ENCODE assay signal across 8 mouse cellular contexts in genomic region chr1:172357550-172357949, GRCm38 (mm10). TPM values are rescaled to one million over a fixed set of nuclear protein-coding genes. Genes with fewer than 3 reads are reported as not detected.
A peak's percentile ranks its signal among the peaks of the same experiment; 100 is the strongest.
DNase-seq lines count a peak whose midpoint lies in the region; ATAC-seq and TF ChIP-seq lines count a peak whose summit lies in the region.

No protein-coding gene starts in this region.

- H3K9me3 ChIP-seq in hindbrain, embryonic 13.5 days, result no peaks in the 10 kb centered on the region
- no peaks in the 10 kb centered on the region for H3K9me3 ChIP-seq in lung, embryonic 14.5 days (ENCODE audit: low read depth, low read length)

- peak; percentile 63; the same call in 1 of the 2 replicates for ATAC-seq in hindbrain, embryonic 13.5 days (ENCODE audit: low FRiP score)
- peak; percentile 35; the same call in 1 of the 2 replicates for ATAC-seq in lung, embryonic 14.5 days (ENCODE audit: insufficient read depth)

- peak; percentile 62 to 73 for DNase-seq in adrenal gland, adult 18-20 months (ENCODE audit: low spot score in 2 of 2)
- no peak for DNase-seq in adrenal gland, postnatal 4 days (ENCODE audit: low spot score in 2 of 2)
- peak; percentile 62 for DNase-seq in A20 (ENCODE audit: low read depth, low spot score)
- peak; percentile 75 for DNase-seq in lung, embryonic 14.5 days
- DNase-seq in right cerebral cortex, postnatal 14 days, result peak; percentile 51

- no peak overlapping the region for H3K4me2 ChIP-seq in hindbrain, embryonic 13.5 days
- H3K4me2 ChIP-seq in lung, embryonic 14.5 days, result no peak overlapping the region

- H3K36me3 ChIP-seq in hindbrain, embryonic 13.5 days, result no peaks in the 10 kb centered on the region
- H3K36me3 ChIP-seq in lung, embryonic 14.5 days (ENCODE audit: insufficient read depth), result no peaks in the 10 kb centered on the region

- H3K4me3 ChIP-seq in bone marrow macrophage, adult 2 months (ENCODE audit: insufficient read depth, low read length), result no peak overlapping the region
- H3K4me3 ChIP-seq in embryonic fibroblast, embryonic 13.5 days (ENCODE audit: insufficient read depth, low read length), result no peak overlapping the region
- no peak overlapping the region for H3K4me3 ChIP-seq in hindbrain, embryonic 13.5 days
- H3K4me3 ChIP-seq in lung, embryonic 14.5 days (ENCODE audit: low read depth, low read length), result no peak overlapping the region

- H3K27ac ChIP-seq in bone marrow macrophage, adult 2 months (ENCODE audit: insufficient read depth, low read depth, low read length), result no peak overlapping the region
- no peak overlapping the region for H3K27ac ChIP-seq in embryonic fibroblast, embryonic 13.5 days (ENCODE audit: insufficient read depth, low read length)
- H3K27ac ChIP-seq in hindbrain, embryonic 13.5 days, result no peak overlapping the region
- no peak overlapping the region for H3K27ac ChIP-seq in lung, embryonic 14.5 days (ENCODE audit: low read depth)

- 3% methylated on average over 1 of the region's 1 CpGs for WGBS in hindbrain, embryonic 13.5 days
- WGBS in lung, embryonic 14.5 days, result 4% methylated on average over 1 of the region's 1 CpGs

- H3K4me1 ChIP-seq in bone marrow macrophage, adult 2 months (ENCODE audit: control insufficient read depth, insufficient read depth, low read length), result peaks cover 9% of the 10 kb centered on the region
- H3K4me1 ChIP-seq in embryonic fibroblast, embryonic 13.5 days (ENCODE audit: control insufficient read depth, insufficient read depth, low read length), result no peaks in the 10 kb centered on the region
- peaks cover 49% of the 10 kb centered on the region for H3K4me1 ChIP-seq in hindbrain, embryonic 13.5 days (replicated peaks)
- no peaks in the 10 kb centered on the region for H3K4me1 ChIP-seq in lung, embryonic 14.5 days (ENCODE audit: insufficient read depth)

- TF ChIP-seq CTCF in bone marrow macrophage, adult 2 months (IDR thresholded peaks at IDR 0.05; ENCODE audit: low read depth, low read length), result peak; percentile 89
- peak; percentile 74; the same call in 1 of the 2 replicates for TF ChIP-seq CTCF in embryonic fibroblast, embryonic 13.5 days (IDR thresholded peaks at IDR 0.05; ENCODE audit: borderline replicate concordance, insufficient read depth, low read length)
- peak; percentile 90 for TF ChIP-seq CTCF in lung, embryonic 14.5 days (IDR thresholded peaks at IDR 0.05; ENCODE audit: low read depth)

- no peak for TF ChIP-seq POLR2A in bone marrow macrophage, adult 2 months (IDR thresholded peaks at IDR 0.05; ENCODE audit: borderline replicate concordance, low read depth, low read length)
- TF ChIP-seq POLR2A in embryonic fibroblast, embryonic 13.5 days (IDR thresholded peaks at IDR 0.05; ENCODE audit: low read depth, low read length), result no peak

- H3K9ac ChIP-seq in hindbrain, embryonic 13.5 days, result no peak overlapping the region
- H3K9ac ChIP-seq in lung, embryonic 14.5 days, result no peak overlapping the region

- 0 out of 2 replicates have a peak, but pooled peaks cover 3% of the 10 kb centered on the region for H3K27me3 ChIP-seq in hindbrain, embryonic 13.5 days
- no peaks in the 10 kb centered on the region for H3K27me3 ChIP-seq in lung, embryonic 14.5 days (ENCODE audit: insufficient read depth, low read length)

RNA-seq across cellular contexts. Expression of gene Kcnj10, which starts 16.5 kb away (rescaled TPM):
- 1 to 10 TPM; 1.3 to 1.5 TPM for total RNA-seq in adrenal gland, adult 18-20 months (2021)
- 1 to 10 TPM; 1.8 to 4.5 TPM for total RNA-seq in adrenal gland, postnatal 4 days (2021)
- polyA plus RNA-seq in bone marrow macrophage, adult 2 months (2012; ENCODE audit: insufficient read depth, insufficient read length, missing spikeins), result 52.3 and 58.4 TPM in 2 replicates
- 0.08 and 0.91 TPM in 2 replicates for polyA plus RNA-seq in embryonic fibroblast, embryonic 13.5 days (2011; ENCODE audit: insufficient read length, low read depth, missing spikeins)
- 1.6 and 1.7 TPM in 2 replicates for polyA plus RNA-seq in hindbrain, embryonic 13.5 days (2015; fragmentation: Nextera tagmentation; extraction: Ambion mirVana)
- 0.18 and 0.24 TPM in 2 replicates for polyA plus RNA-seq in lung, embryonic 14.5 days (2014; fragmentation: Nextera tagmentation; extraction: Ambion mirVana)

RNA-seq across cellular contexts. Expression of gene Pigm, which starts 18.8 kb away (rescaled TPM):
- 10 to 100 TPM in 1 of 2 experiments, 1 to 10 TPM in 1; 9.3 to 11.5 TPM for total RNA-seq in adrenal gland, adult 18-20 months (2021)
- 10 to 100 TPM; 18.1 to 19.9 TPM for total RNA-seq in adrenal gland, postnatal 4 days (2021)
- polyA plus RNA-seq in bone marrow macrophage, adult 2 months (2012; ENCODE audit: insufficient read depth, insufficient read length, missing spikeins), result 14.3 and 15.4 TPM in 2 replicates
- 11.5 and 12.9 TPM in 2 replicates for polyA plus RNA-seq in embryonic fibroblast, embryonic 13.5 days (2011; ENCODE audit: insufficient read length, low read depth, missing spikeins)
- 4.7 and 4.9 TPM in 2 replicates for polyA plus RNA-seq in hindbrain, embryonic 13.5 days (2015; fragmentation: Nextera tagmentation; extraction: Ambion mirVana)
- polyA plus RNA-seq in lung, embryonic 14.5 days (2014; fragmentation: Nextera tagmentation; extraction: Ambion mirVana), result 9.0 and 9.9 TPM in 2 replicates

RNA-seq across cellular contexts. Expression of gene Kcnj9, which starts 28.4 kb away (rescaled TPM):
- under 1 TPM in 1 of 2 experiments, not detected in 1; 0.22 TPM for total RNA-seq in adrenal gland, adult 18-20 months (2021)
- total RNA-seq in adrenal gland, postnatal 4 days (2021), result under 1 TPM; 0.11 to 0.20 TPM
- polyA plus RNA-seq in bone marrow macrophage, adult 2 months (2012; ENCODE audit: insufficient read depth, insufficient read length, missing spikeins), result 1.8 and 2.2 TPM in 2 replicates
- not detected in 2 replicates for polyA plus RNA-seq in embryonic fibroblast, embryonic 13.5 days (2011; ENCODE audit: insufficient read length, low read depth, missing spikeins)
- 2.2 and 2.5 TPM in 2 replicates for polyA plus RNA-seq in hindbrain, embryonic 13.5 days (2015; fragmentation: Nextera tagmentation; extraction: Ambion mirVana)
- 0.04 TPM in 1 of 2 replicates, not detected in the other for polyA plus RNA-seq in lung, embryonic 14.5 days (2014; fragmentation: Nextera tagmentation; extraction: Ambion mirVana)

RNA-seq across cellular contexts. Expression of gene Atp1a2, which starts 59.7 kb away (rescaled TPM):
- 100 to 1,000 TPM; 128 to 221 TPM for total RNA-seq in adrenal gland, adult 18-20 months (2021)
- 10 to 100 TPM; 50.9 to 70.2 TPM for total RNA-seq in adrenal gland, postnatal 4 days (2021)
- polyA plus RNA-seq in bone marrow macrophage, adult 2 months (2012; ENCODE audit: insufficient read depth, insufficient read length, missing spikeins), result 0.15 and 0.36 TPM in 2 replicates
- polyA plus RNA-seq in embryonic fibroblast, embryonic 13.5 days (2011; ENCODE audit: insufficient read length, low read depth, missing spikeins), result 0.39 TPM in 1 of 2 replicates, not detected in the other
- 41.5 and 42.3 TPM in 2 replicates for polyA plus RNA-seq in hindbrain, embryonic 13.5 days (2015; fragmentation: Nextera tagmentation; extraction: Ambion mirVana)
- polyA plus RNA-seq in lung, embryonic 14.5 days (2014; fragmentation: Nextera tagmentation; extraction: Ambion mirVana), result 1.3 and 1.4 TPM in 2 replicates

Comparison
In these comparisons a context has a peak if more than half of its experiments do, and no peak if none do; other contexts are left out.
1. DNase-seq: peak in adrenal gland, adult 18-20 months (2 of 2), A20 (single experiment), lung, embryonic 14.5 days (single experiment) and right cerebral cortex, postnatal 14 days (single experiment); none in adrenal gland, postnatal 4 days (0 of 2).
2. RNA of gene Kcnj10, which starts 16.5 kb away (polyA plus RNA-seq): 52.3 to 58.4 TPM in bone marrow macrophage, adult 2 months; 1.6 to 1.7 TPM in hindbrain, embryonic 13.5 days, 0.08 to 0.91 TPM in embryonic fibroblast, embryonic 13.5 days and 0.18 to 0.24 TPM in lung, embryonic 14.5 days; every median in the first group is over 10 times any median in the second.
3. Peak in every context shown above with its lines, with median percentiles within 50 percentile points of each other: CTCF ChIP-seq.